Mouse (Mus musculus) G1E (cell line): ENCODE data around the gene Vps9d1.

Source experiments
- CTCF ChIP-seq: IDR thresholded peaks from 2 replicates; pipeline ENCODE4 v1.5.1; 2012; ENCODE audit warnings: low read depth, low read length, inconsistent platforms, mixed read lengths
- GATA1 ChIP-seq: IDR thresholded peaks from 2 replicates; pipeline ENCODE4 v1.6.1; 2012; ENCODE audit warnings: borderline replicate concordance, low read length, inconsistent platforms, mixed read lengths
- GATA2 ChIP-seq: IDR thresholded peaks from 2 replicates; pipeline ENCODE4 v1.6.1; 2012; ENCODE audit warnings: low read depth, low read length, inconsistent platforms, borderline replicate concordance
- POLR2AphosphoS5 ChIP-seq: IDR thresholded peaks from 2 replicates; pipeline ENCODE4 v1.6.1; 2012; ENCODE audit warnings: low read depth, low read length, inconsistent platforms; ENCODE audit not compliant: insufficient replicate concordance
- TAL1 ChIP-seq: conservative IDR thresholded peaks from 2 replicates; pipeline ENCODE4 v1.6.1; 2012; ENCODE audit warnings: low read depth, low read length, inconsistent platforms, mixed read lengths

- TF ChIP-seq CTCF, result no peak
- no peak for TF ChIP-seq GATA1
- TF ChIP-seq TAL1, result no peak
- TF ChIP-seq GATA2, result no peak
- TF ChIP-seq POLR2AphosphoS5, result no peak
Measured at GRCm38 (mm10) chr8:123252925-123253324, 1.2 kb downstream of the Vps9d1 start.
